9 mouse cellular contexts compared by ENCODE assay signal in genomic region chr6:91200429-91201188, GRCm38 (mm10). TPM values are rescaled to one million over a fixed set of nuclear protein-coding genes. Genes with fewer than 3 reads are reported as not detected.
DNase-seq lines count a peak whose midpoint lies in the region; ATAC-seq and TF ChIP-seq lines count a peak whose summit lies in the region.
"Had no signal": no experiment of that assay in that cellular context is flagged by ENCODE, and none has a peak within 500 bp of the region (broad histone marks: within the 10 kb centered on the region; RNA-seq: fewer than 3 reads in every experiment).

No protein-coding gene starts in this region.

- H3K4me2 ChIP-seq in kidney, embryonic 16.5 days (replicated peaks; ENCODE audit: low read depth, low read length) = no peak overlapping the region
- no peak overlapping the region for H3K4me2 ChIP-seq in embryonic facial prominence, embryonic 15.5 days (replicated peaks)
- H3K4me2 ChIP-seq in hindbrain, embryonic 14.5 days (replicated peaks) = no peak overlapping the region
- no peak overlapping the region for H3K4me2 ChIP-seq in limb, embryonic 12.5 days

- H3K9me3 ChIP-seq in kidney, embryonic 16.5 days (ENCODE audit: low read length) = no peaks in the 10 kb centered on the region
- no peaks in the 10 kb centered on the region for H3K9me3 ChIP-seq in embryonic facial prominence, embryonic 15.5 days (replicated peaks)
- no peaks in the 10 kb centered on the region for H3K9me3 ChIP-seq in hindbrain, embryonic 14.5 days (ENCODE audit: control insufficient read depth, low read length)
- no peaks in the 10 kb centered on the region for H3K9me3 ChIP-seq in limb, embryonic 12.5 days
- H3K9me3 ChIP-seq: G1E had no signal

- H3K4me3 ChIP-seq in kidney, embryonic 16.5 days (ENCODE audit: low read length) = no peak overlapping the region
- no peak overlapping the region for H3K4me3 ChIP-seq in kidney, adult 2 months (ENCODE audit: insufficient read depth, low read depth, low read length)
- no peak overlapping the region for H3K4me3 ChIP-seq in embryonic facial prominence, embryonic 15.5 days (replicated peaks)
- H3K4me3 ChIP-seq in hindbrain, embryonic 14.5 days (replicated peaks; ENCODE audit: low read length) = no peak overlapping the region
- H3K4me3 ChIP-seq in limb, embryonic 12.5 days (replicated peaks) = no peak overlapping the region

- no peak for TF ChIP-seq POLR2A in kidney, adult 2 months (IDR thresholded peaks at IDR 0.05; ENCODE audit: low read depth, low read length)

- no peak for TF ChIP-seq CTCF in kidney, adult 2 months (conservative IDR thresholded peaks at IDR 0.05; ENCODE audit: insufficient read depth, insufficient read length, low read depth, low read length)

- peak; percentile 43; the same call in 1 of the 2 replicates for ATAC-seq in kidney, embryonic 16.5 days (ENCODE audit: low FRiP score, low TSS enrichment)
- ATAC-seq in embryonic facial prominence, embryonic 15.5 days (ENCODE audit: insufficient number of reproducible peaks, low FRiP score, low TSS enrichment, low read depth) = peak; percentile 82
- ATAC-seq in hindbrain, embryonic 14.5 days (ENCODE audit: low FRiP score) = peak; percentile 75
- peak; percentile 76 for ATAC-seq in limb, embryonic 12.5 days (ENCODE audit: insufficient number of reproducible peaks, insufficient read depth, low FRiP score, low TSS enrichment, low read depth)
- ATAC-seq in CD4-positive, CD25-positive, alpha-beta regulatory T cell, adult 4 months = no peak

- no peaks in the 10 kb centered on the region for H3K36me3 ChIP-seq in kidney, embryonic 16.5 days (ENCODE audit: insufficient read depth, low read length)
- H3K36me3 ChIP-seq in kidney, adult 2 months (ENCODE audit: control insufficient read depth, insufficient read depth, low read length) = no peaks in the 10 kb centered on the region
- H3K36me3 ChIP-seq in embryonic facial prominence, embryonic 15.5 days = no peaks in the 10 kb centered on the region
- H3K36me3 ChIP-seq in hindbrain, embryonic 14.5 days (replicated peaks; ENCODE audit: control insufficient read depth, insufficient read depth) = no peaks in the 10 kb centered on the region
- H3K36me3 ChIP-seq in limb, embryonic 12.5 days = no peaks in the 10 kb centered on the region
- H3K36me3 ChIP-seq: G1E had no signal

- H3K4me1 ChIP-seq in kidney, embryonic 16.5 days (ENCODE audit: insufficient read depth, low read length) = peaks cover 6% of the 10 kb centered on the region; the same call in 1 of the 2 replicates
- H3K4me1 ChIP-seq in kidney, adult 2 months (ENCODE audit: control insufficient read depth, insufficient read depth, low read length) = no peaks in the 10 kb centered on the region
- peaks cover 62% of the 10 kb centered on the region for H3K4me1 ChIP-seq in embryonic facial prominence, embryonic 15.5 days
- 0 out of 2 replicates have a peak, but pooled peaks cover 9% of the 10 kb centered on the region for H3K4me1 ChIP-seq in hindbrain, embryonic 14.5 days (replicated peaks; ENCODE audit: control insufficient read depth, insufficient read depth, low read length)
- H3K4me1 ChIP-seq in limb, embryonic 12.5 days (replicated peaks) = peaks cover 51% of the 10 kb centered on the region

- no peaks in the 10 kb centered on the region for H3K27me3 ChIP-seq in kidney, embryonic 16.5 days (ENCODE audit: insufficient read depth, low read length)
- no peaks in the 10 kb centered on the region for H3K27me3 ChIP-seq in kidney, adult 2 months (replicated peaks; ENCODE audit: control insufficient read depth, insufficient read depth, low read length)
- no peaks in the 10 kb centered on the region for H3K27me3 ChIP-seq in embryonic facial prominence, embryonic 15.5 days
- H3K27me3 ChIP-seq in hindbrain, embryonic 14.5 days (ENCODE audit: control insufficient read depth, insufficient read depth, low read length) = no peaks in the 10 kb centered on the region
- H3K27me3 ChIP-seq in limb, embryonic 12.5 days = 0 out of 2 replicates have a peak, but pooled peaks cover 3% of the 10 kb centered on the region

- DNase-seq in kidney, adult 2 months = no peak
- peak; percentile 72 for DNase-seq in hindbrain, embryonic 14.5 days (ENCODE audit: low spot score)
- DNase-seq in right cerebral cortex, postnatal 36 days (ENCODE audit: low spot score in 2 of 2) = peak; percentile 50 to 64
- DNase-seq in kidney, postnatal 14 days = no peak

- H3K9ac ChIP-seq in kidney, embryonic 16.5 days (replicated peaks; ENCODE audit: low read length) = no peak overlapping the region
- no peak overlapping the region for H3K9ac ChIP-seq in embryonic facial prominence, embryonic 15.5 days
- no peak overlapping the region for H3K9ac ChIP-seq in hindbrain, embryonic 14.5 days
- H3K9ac ChIP-seq in limb, embryonic 12.5 days (replicated peaks) = no peak overlapping the region

- WGBS in kidney, embryonic 16.5 days = 26% methylated on average over 7 of the region's 8 CpGs
- 61% methylated on average over 8 of the region's 8 CpGs for WGBS in kidney, adult 2 months
- 17% methylated on average over 8 of the region's 8 CpGs for WGBS in embryonic facial prominence, embryonic 15.5 days
- WGBS in hindbrain, embryonic 14.5 days = 25% methylated on average over 8 of the region's 8 CpGs
- 16% methylated on average over 8 of the region's 8 CpGs for WGBS in limb, embryonic 12.5 days

- H3K27ac ChIP-seq in kidney, embryonic 16.5 days (ENCODE audit: low read length) = no peak overlapping the region
- no peak overlapping the region for H3K27ac ChIP-seq in kidney, adult 2 months (ENCODE audit: insufficient read depth, low read depth, low read length)
- H3K27ac ChIP-seq in embryonic facial prominence, embryonic 15.5 days (replicated peaks) = peak overlapping the region; percentile 87
- peak overlapping the region; percentile 66 for H3K27ac ChIP-seq in hindbrain, embryonic 14.5 days
- peak overlapping the region; percentile 95 for H3K27ac ChIP-seq in limb, embryonic 12.5 days

RNA-seq across cellular contexts. Expression of gene Fbln2, which starts 11.6 kb away (rescaled TPM):
- polyA plus RNA-seq in kidney, embryonic 16.5 days (2015; fragmentation: Nextera tagmentation; extraction: Ambion mirVana) = 39.8 and 43.8 TPM in 2 replicates
- 12.6 and 18.0 TPM in 2 replicates for polyA plus RNA-seq in kidney, adult 2 months (2012; rRNA removed)
- polyA plus RNA-seq in embryonic facial prominence, embryonic 15.5 days (2015; fragmentation: Nextera tagmentation; extraction: Ambion mirVana) = 240 and 260 TPM in 2 replicates
- polyA plus RNA-seq in hindbrain, embryonic 14.5 days (2014; fragmentation: Nextera tagmentation; extraction: Ambion mirVana) = 26.2 and 27.2 TPM in 2 replicates
- polyA plus RNA-seq in limb, embryonic 12.5 days (2016; fragmentation: Nextera tagmentation; extraction: Ambion mirVana) = 126 and 129 TPM in 2 replicates
- polyA plus RNA-seq in CD4-positive, CD25-positive, alpha-beta regulatory T cell, adult 4 months (2017; shearing (Covaris generic)) = under 1 TPM; 0.86 to 0.90 TPM
- polyA plus RNA-seq: G1E had no signal

RNA-seq across cellular contexts. Expression of gene Hdac11, which starts 44.1 kb away (rescaled TPM):
- 15.5 and 15.7 TPM in 2 replicates for polyA plus RNA-seq in kidney, embryonic 16.5 days (2015; fragmentation: Nextera tagmentation; extraction: Ambion mirVana)
- 43.5 and 46.7 TPM in 2 replicates for polyA plus RNA-seq in kidney, adult 2 months (2012; rRNA removed)
- 12.2 and 14.1 TPM in 2 replicates for polyA plus RNA-seq in embryonic facial prominence, embryonic 15.5 days (2015; fragmentation: Nextera tagmentation; extraction: Ambion mirVana)
- polyA plus RNA-seq in hindbrain, embryonic 14.5 days (2014; fragmentation: Nextera tagmentation; extraction: Ambion mirVana) = 42.7 and 50.1 TPM in 2 replicates
- 16.4 and 16.9 TPM in 2 replicates for polyA plus RNA-seq in limb, embryonic 12.5 days (2016; fragmentation: Nextera tagmentation; extraction: Ambion mirVana)
- 1 to 10 TPM; 1.5 to 2.0 TPM for polyA plus RNA-seq in CD4-positive, CD25-positive, alpha-beta regulatory T cell, adult 4 months (2017; shearing (Covaris generic))

Comparison
In these comparisons a context has a peak if more than half of its experiments do, and no peak if none do; other contexts are left out.
1. H3K27ac ChIP-seq: peak in embryonic facial prominence, embryonic 15.5 days (single experiment), hindbrain, embryonic 14.5 days (single experiment) and limb, embryonic 12.5 days (single experiment); none in kidney, embryonic 16.5 days (single experiment) and kidney, adult 2 months (single experiment).
2. DNase-seq: peak in hindbrain, embryonic 14.5 days (single experiment) and right cerebral cortex, postnatal 36 days (2 of 2); none in kidney, adult 2 months (single experiment) and kidney, postnatal 14 days (single experiment).